ENCODE assay signal across 22 mouse cellular contexts in the genomic region with DNA sequence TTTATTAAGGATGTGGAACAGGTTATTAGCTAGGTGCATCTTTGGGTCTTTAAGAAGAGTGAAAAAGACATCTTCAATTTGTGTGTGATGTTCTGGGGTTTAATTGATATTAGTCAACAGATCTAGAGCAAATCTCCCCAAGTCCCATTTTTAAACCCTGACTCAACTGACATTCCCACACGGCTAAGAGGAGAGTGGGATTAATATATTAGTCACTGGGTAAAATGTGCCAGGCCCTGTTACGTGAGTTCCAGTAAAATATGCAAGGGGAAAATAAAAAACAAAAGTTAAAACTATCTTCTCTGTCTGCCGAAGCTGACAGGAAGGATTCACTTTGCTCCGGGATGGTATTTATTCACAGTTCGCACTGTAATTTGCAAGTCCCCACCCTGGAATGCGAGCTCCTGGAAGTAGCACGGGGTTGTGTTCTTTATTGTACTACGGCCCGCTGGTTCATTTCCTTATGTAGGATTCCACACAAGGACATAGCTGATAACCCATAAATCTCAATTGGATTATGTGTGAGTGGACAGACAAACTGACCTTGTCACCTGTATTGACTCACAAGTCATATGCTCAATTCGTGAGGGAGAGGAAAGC.
DNase-seq lines count a peak whose midpoint lies in the region; ATAC-seq and TF ChIP-seq lines count a peak whose summit lies in the region.
"Had no signal": no experiment of that assay in that cellular context is flagged by ENCODE, and none has a peak within 500 bp of the region (broad histone marks: within the 10 kb centered on the region; RNA-seq: fewer than 3 reads in every experiment).

No protein-coding gene starts in this region.

- peaks cover 40% of the 10 kb centered on the region for H3K36me3 ChIP-seq in erythroblast, embryonic 14.5 days (ENCODE audit: control insufficient read depth)
- H3K36me3 ChIP-seq in C2C12 (ENCODE audit: control insufficient read depth, insufficient read depth), result peaks cover 9% of the 10 kb centered on the region
- H3K36me3 ChIP-seq in liver, embryonic 15.5 days (replicated peaks), result peaks cover 7% of the 10 kb centered on the region; the same call in 1 of the 2 replicates
- H3K36me3 ChIP-seq: neural tube, embryonic 13.5 days had no signal

- ATAC-seq in erythroblast, adult 5-6 weeks (replicated peaks; ENCODE audit: low FRiP score, poor library complexity, severe bottlenecking), result no peak
- ATAC-seq in liver, embryonic 15.5 days (ENCODE audit: insufficient read depth), result no peak
- ATAC-seq: forebrain, embryonic 16.5 days; hindbrain, embryonic 16.5 days had no signal

- DNase-seq in c-Kit-negative CD71-positive TER-119-positive erythroid progenitor cells, embryonic 14.5 days (ENCODE audit: low read depth, low spot score), result peak; percentile 12
- DNase-seq in ovary, postnatal 36 days (ENCODE audit: low spot score), result no peak
- DNase-seq in urinary bladder, postnatal 10 days (ENCODE audit: low spot score), result no peak
- DNase-seq in left cerebral cortex, adult 2 months (ENCODE audit: extremely low spot score in 1 of 2, low spot score in 2 of 2), result no peak
- DNase-seq: adrenal gland, postnatal 36 days; cerebellum, adult 9-11 months; heart, postnatal 36 days; kidney, adult 8-10 months; kidney, postnatal 25 days; layer of hippocampus, adult 9-11 months; left cerebral cortex, postnatal 4 days; lung, adult 2 months; lung, postnatal 36 days; right cerebral cortex, postnatal 25 days had no signal

- H3K27ac ChIP-seq in liver, embryonic 15.5 days (replicated peaks), result peak overlapping the region; percentile 90; the same call in 1 of the 2 replicates
- no peak overlapping the region for H3K27ac ChIP-seq in left cerebral cortex, adult 2 months
- H3K27ac ChIP-seq: neural tube, embryonic 13.5 days had no signal

- intact Hi-C loops in left cerebral cortex, adult 2 months (cut with DNase I), result no loop called here

- 78% methylated on average over 10 of the region's 10 CpGs for WGBS in liver, embryonic 15.5 days (ENCODE audit: insufficient replicate concordance)

- peak overlapping the region; percentile 62 for H3K4me2 ChIP-seq in liver, embryonic 15.5 days
- H3K4me2 ChIP-seq: heart, embryonic 11.5 days; neural tube, embryonic 13.5 days had no signal

- H3K4me3 ChIP-seq in erythroblast, embryonic 14.5 days (replicated peaks), result peak overlapping the region; percentile 71
- peak overlapping the region; percentile 7 for H3K4me3 ChIP-seq in C2C12 (ENCODE audit: insufficient read depth, poor library complexity, severe bottlenecking)
- H3K4me3 ChIP-seq in liver, embryonic 15.5 days (replicated peaks), result peak overlapping the region; percentile 53
- no peak overlapping the region for H3K4me3 ChIP-seq in left cerebral cortex, adult 2 months
- H3K4me3 ChIP-seq: neural tube, embryonic 13.5 days had no signal

- no peaks in the 10 kb centered on the region for H3K79me3 ChIP-seq in C2C12 (ENCODE audit: low read depth)

- no peak for TF ChIP-seq CTCF in C2C12 (IDR thresholded peaks at IDR 0.05; ENCODE audit: control insufficient read depth, insufficient read depth, insufficient read length)
- TF ChIP-seq CTCF in left cerebral cortex, adult 2 months (IDR thresholded peaks at IDR 0.05), result no peak

- peaks cover 3% of the 10 kb centered on the region; the same call in 1 of the 2 replicates for H3K27me3 ChIP-seq in erythroblast, embryonic 14.5 days (ENCODE audit: control insufficient read depth)
- no peaks in the 10 kb centered on the region for H3K27me3 ChIP-seq in C2C12 (ENCODE audit: control insufficient read depth, insufficient read depth, insufficient read length)
- H3K27me3 ChIP-seq in liver, embryonic 15.5 days, result no peaks in the 10 kb centered on the region
- H3K27me3 ChIP-seq: neural tube, embryonic 13.5 days had no signal

- H3K4me1 ChIP-seq in erythroblast, embryonic 14.5 days (ENCODE audit: control insufficient read depth), result peaks cover 80% of the 10 kb centered on the region
- H3K4me1 ChIP-seq in liver, embryonic 15.5 days (replicated peaks), result peaks cover 69% of the 10 kb centered on the region

- peak overlapping the region; percentile 35 for H3ac ChIP-seq in C2C12 (ENCODE audit: control insufficient read depth, insufficient read length, low read depth)

- no peaks in the 10 kb centered on the region for H3K9me3 ChIP-seq in erythroblast, embryonic 14.5 days (ENCODE audit: control insufficient read depth, low read length)
- H3K9me3 ChIP-seq in liver, embryonic 15.5 days (replicated peaks), result no peaks in the 10 kb centered on the region

- no peaks in the 10 kb centered on the region for H3K79me2 ChIP-seq in C2C12 (ENCODE audit: control insufficient read depth, insufficient read depth)

- peak overlapping the region; percentile 45; the same call in 1 of the 2 replicates for H3K9ac ChIP-seq in liver, embryonic 15.5 days
- H3K9ac ChIP-seq: neural tube, embryonic 13.5 days had no signal

TF ChIP-seq in C2C12, 6 proteins besides CTCF, POLR2A, EP300 and RAD21:
- TF ChIP-seq MYOG (IDR thresholded peaks at IDR 0.05; ENCODE audit: control insufficient read depth, extremely low read depth, insufficient read length) (no peak), FOSL1 (IDR thresholded peaks at IDR 0.05; ENCODE audit: insufficient read depth, low read length, poor library complexity, severe bottlenecking) (peak; percentile 77), CEBPB (IDR thresholded peaks at IDR 0.05; ENCODE audit: low read depth) (no peak), USF1 (IDR thresholded peaks at IDR 0.05; ENCODE audit: low read depth) (no peak), MYOD1 (IDR thresholded peaks at IDR 0.05; ENCODE audit: control insufficient read depth, insufficient read length, low read depth) (no peak), MAX (IDR thresholded peaks at IDR 0.05) (no peak)
TF ChIP-seq in C2C12: peak in this region for 1.
